Comparison of ENCODE assay signal across 18 mouse cellular contexts in the genomic region with DNA sequence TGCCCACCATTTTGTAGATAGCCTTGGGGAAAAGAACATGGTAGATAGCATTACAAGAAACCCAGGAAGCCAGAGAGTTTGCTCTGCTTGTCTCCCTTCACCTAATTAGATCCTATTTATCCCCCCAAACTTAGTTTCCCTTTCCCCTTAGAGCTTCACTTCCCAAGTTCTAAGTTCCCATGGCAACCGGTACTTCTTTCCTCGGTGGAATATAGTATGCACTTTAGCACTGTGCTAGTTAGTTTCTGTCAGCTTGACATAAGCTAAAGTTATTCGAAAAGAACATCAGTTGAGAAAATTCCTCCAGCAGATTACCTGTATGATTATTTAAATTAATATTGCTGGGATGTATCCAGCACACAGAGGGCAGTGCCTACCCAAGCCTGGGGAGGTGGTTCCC.
"Had no signal": no experiment of that assay in that cellular context is flagged by ENCODE, and none has a peak within 500 bp of the region (broad histone marks: within the 10 kb centered on the region; RNA-seq: fewer than 3 reads in every experiment).

No protein-coding gene starts in this region.

- H3K4me2 ChIP-seq: liver, embryonic 13.5 days; liver, embryonic 15.5 days; lung, embryonic 15.5 days; midbrain, embryonic 15.5 days; neural tube, embryonic 12.5 days; stomach, embryonic 15.5 days had no signal

- ATAC-seq: liver, postnatal 0 days; lung, postnatal 0 days had no signal

- H3K9me3 ChIP-seq: liver, embryonic 13.5 days; liver, embryonic 15.5 days; lung, embryonic 15.5 days; midbrain, embryonic 15.5 days; neural tube, embryonic 12.5 days; stomach, embryonic 15.5 days had no signal

- H3K4me1 ChIP-seq: liver, embryonic 13.5 days; liver, embryonic 15.5 days; lung, embryonic 15.5 days; midbrain, embryonic 15.5 days; neural tube, embryonic 12.5 days; stomach, embryonic 15.5 days had no signal

- H3K9ac ChIP-seq: liver, embryonic 13.5 days; liver, embryonic 15.5 days; liver, postnatal 0 days; lung, embryonic 15.5 days; midbrain, embryonic 15.5 days; neural tube, embryonic 12.5 days; stomach, embryonic 15.5 days had no signal

- H3K27me3 ChIP-seq: liver, embryonic 13.5 days; liver, embryonic 15.5 days; lung, embryonic 15.5 days; midbrain, embryonic 15.5 days; neural tube, embryonic 12.5 days; stomach, embryonic 15.5 days had no signal

- DNase-seq: liver, embryonic 13.5 days; liver, postnatal 0 days; lung, adult 2 months; lung, postnatal 14 days; lung, postnatal 36 days; right cerebral cortex, postnatal 14 days; thymus, adult 2 months; thymus, postnatal 25 days; thymus, postnatal 4 days had no signal

- H3K4me3 ChIP-seq: liver, embryonic 13.5 days; liver, embryonic 15.5 days; lung, embryonic 15.5 days; megakaryocyte, embryonic 14.5 days; midbrain, embryonic 15.5 days; neural tube, embryonic 12.5 days; stomach, embryonic 15.5 days had no signal

- H3K36me3 ChIP-seq: liver, embryonic 13.5 days; liver, embryonic 15.5 days; lung, embryonic 15.5 days; midbrain, embryonic 15.5 days; neural tube, embryonic 12.5 days; stomach, embryonic 15.5 days had no signal

- H3K27ac ChIP-seq: liver, embryonic 13.5 days; liver, embryonic 15.5 days; lung, embryonic 15.5 days; macrophage; midbrain, embryonic 15.5 days; neural tube, embryonic 12.5 days; stomach, embryonic 15.5 days; stomach, postnatal 0 days had no signal
